Mouse (Mus musculus): Measurements from ENCODE around the gene Macf1. TPM values are rescaled to one million over a fixed set of nuclear protein-coding genes. Genes with fewer than 3 reads are reported as not detected.
A peak's percentile ranks its signal among the peaks of the same experiment; 100 is the strongest.
"Not testable (repeated sequence)": the region's sequence is repeated elsewhere in the genome, so short reads cannot be mapped to it uniquely, and the experiment has no call there.

Gene Macf1
- polyA plus RNA-seq, 1 experiment from 2014 or later = 67.3 TPM

DNA sequence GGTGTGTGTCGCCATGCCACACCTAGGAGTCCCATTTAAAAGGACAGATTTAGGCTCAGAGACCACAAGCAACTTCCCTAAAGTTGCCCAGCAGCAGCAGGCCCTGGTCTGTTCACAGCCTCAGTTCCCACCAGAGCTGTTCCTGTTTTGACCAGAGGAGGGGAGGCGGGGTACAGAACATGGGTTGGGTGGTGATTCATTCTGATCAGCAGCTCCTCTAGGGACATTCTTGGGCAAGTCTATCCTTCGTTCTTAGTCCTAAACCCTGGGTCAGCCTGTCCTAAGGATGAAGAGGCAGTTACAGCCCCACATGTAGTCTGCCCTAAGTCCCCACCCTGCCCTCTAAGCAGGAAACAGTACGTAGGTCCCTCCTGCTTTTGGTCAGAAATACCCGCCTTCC is 343.9 kb downstream of the Macf1 start:
- Histone ChIP-seq H3K27me3 (peaks cover 62% of the 10 kb centered on the region), H3K4me3 (no peak overlapping the region), H3K9ac (no peak overlapping the region), H3K9me3 (no peaks in the 10 kb centered on the region), H3K27ac (no peak overlapping the region), H3K36me3 (no peaks in the 10 kb centered on the region), H3K4me1 (replicated peaks) (peaks cover 17% of the 10 kb centered on the region), H3K4me2 (no peak overlapping the region)
- WGBS = 88% methylated on average over 5 of the region's 5 CpGs
- no peak for ATAC-seq (ENCODE audit: low FRiP score)

- 75% methylated on average over 4 of the region's 4 CpGs for WGBS
- Histone ChIP-seq H3K27me3 (peaks cover 39% of the 10 kb centered on the region), H3K4me2 (no peak overlapping the region), H3K4me3 (no peak overlapping the region), H3K27ac (no peak overlapping the region), H3K36me3 (no peaks in the 10 kb centered on the region), H3K9ac (no peak overlapping the region), H3K9me3 (no peaks in the 10 kb centered on the region), H3K4me1 (replicated peaks) (peaks cover 7% of the 10 kb centered on the region)
- ATAC-seq (ENCODE audit: low FRiP score) = no peak
Measured at GRCm38 (mm10) chr4:123337693-123338092, 346.5 kb downstream of the Macf1 start.

- Histone ChIP-seq H3K36me3 (no peaks in the 10 kb centered on the region), H3K4me3 (no peak overlapping the region), H3K4me2 (no peak overlapping the region), H3K9me3 (no peaks in the 10 kb centered on the region), H3K27me3 (peaks cover 22% of the 10 kb centered on the region), H3K9ac (no peak overlapping the region), H3K27ac (no peak overlapping the region), H3K4me1 (replicated peaks) (no peaks in the 10 kb centered on the region)
- 65% methylated on average over 14 of the region's 14 CpGs for whole genome bisulfite sequencing
- ATAC-seq (ENCODE audit: low FRiP score) = no peak
Measured at GRCm38 (mm10) chr4:123335796-123336585, 348.2 kb downstream of the Macf1 start.

- not testable (repeated sequence) for H3K27ac ChIP-seq; H3K4me2 ChIP-seq; H3K4me3 ChIP-seq; H3K4me1 ChIP-seq (replicated peaks); H3K36me3 ChIP-seq; ATAC-seq (ENCODE audit: low FRiP score); H3K9ac ChIP-seq; H3K9me3 ChIP-seq
- H3K27me3 ChIP-seq = peaks cover 14% of the 10 kb centered on the region
- WGBS = 68% methylated on average over 10 of the region's 10 CpGs
Measured at GRCm38 (mm10) chr4:123335244-123335643, 348.9 kb downstream of the Macf1 start.

- H3K9me3 ChIP-seq = no peaks in the 10 kb centered on the region
- H3K4me1 ChIP-seq (replicated peaks) = no peaks in the 10 kb centered on the region
- no peak for ATAC-seq (ENCODE audit: low FRiP score)
- H3K4me2 ChIP-seq = no peak overlapping the region
- peaks cover 11% of the 10 kb centered on the region; the same call in 1 of the 2 replicates for H3K27me3 ChIP-seq
- no peak overlapping the region for H3K4me3 ChIP-seq
- 73% methylated on average over 3 of the region's 3 CpGs for WGBS
- no peaks in the 10 kb centered on the region for H3K36me3 ChIP-seq
- no peak overlapping the region for H3K27ac ChIP-seq
- H3K9ac ChIP-seq = no peak overlapping the region
Measured at GRCm38 (mm10) chr4:123334177-123334576, 350.0 kb downstream of the Macf1 start.

- Histone ChIP-seq H3K9ac (no peak overlapping the region), H3K27ac (no peak overlapping the region), H3K27me3 (0 out of 2 replicates have a peak, but pooled peaks cover 8% of the 10 kb centered on the region), H3K9me3 (no peaks in the 10 kb centered on the region), H3K4me1 (replicated peaks) (no peaks in the 10 kb centered on the region), H3K36me3 (no peaks in the 10 kb centered on the region), H3K4me3 (no peak overlapping the region), H3K4me2 (no peak overlapping the region)
- WGBS = 93% methylated on average over 4 of the region's 4 CpGs
- no peak for ATAC-seq (ENCODE audit: low FRiP score)
Measured at GRCm38 (mm10) chr4:123333151-123333550, 351.0 kb downstream of the Macf1 start.

DNA sequence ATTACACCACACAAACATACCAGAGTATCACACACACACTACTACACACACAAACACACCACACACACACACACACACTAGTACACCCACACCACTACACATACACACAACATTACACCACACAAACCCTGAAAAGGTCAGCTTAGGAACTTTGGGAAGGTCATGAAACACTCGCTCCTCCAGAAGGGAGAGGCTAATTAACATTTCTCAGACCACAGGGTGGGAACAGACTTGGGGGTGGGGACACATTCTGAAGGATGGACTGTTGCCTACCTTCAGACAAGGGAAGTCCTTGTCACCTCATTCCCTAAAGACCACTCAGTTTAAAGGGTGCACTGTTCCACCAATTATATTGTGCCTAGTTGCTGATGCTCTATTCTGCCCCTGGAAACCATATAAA is 352.2 kb downstream of the Macf1 start:
- H3K36me3 ChIP-seq; H3K9me3 ChIP-seq; H3K27me3 ChIP-seq; H3K27ac ChIP-seq; ATAC-seq (ENCODE audit: low FRiP score); H3K9ac ChIP-seq; H3K4me3 ChIP-seq; H3K4me1 ChIP-seq (replicated peaks); H3K4me2 ChIP-seq: not testable (repeated sequence)
- WGBS = 53% methylated on average over 1 of the region's 1 CpGs

DNA sequence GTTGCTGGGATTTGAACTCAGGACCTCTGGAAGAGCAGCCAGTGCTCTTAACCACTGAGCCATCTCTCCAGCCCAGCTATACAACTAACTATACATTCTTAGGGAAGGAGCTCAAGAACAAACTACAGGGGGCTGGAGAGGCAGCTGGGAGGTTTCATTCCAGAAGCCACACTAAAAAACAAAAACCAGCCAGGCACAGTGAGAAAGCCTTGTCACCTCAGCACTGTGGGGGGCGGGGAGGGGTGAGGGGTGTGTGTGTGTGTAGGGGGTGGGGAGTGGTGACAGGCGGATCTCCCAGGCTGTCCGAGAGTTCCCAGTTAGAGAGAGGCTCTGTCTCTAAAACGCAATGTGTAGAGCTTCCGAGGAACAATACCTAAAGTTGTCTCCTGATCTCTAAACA is 352.8 kb downstream of the Macf1 start:
- no peak for ATAC-seq (ENCODE audit: low FRiP score)
- Histone ChIP-seq H3K4me1 (replicated peaks) (no peaks in the 10 kb centered on the region), H3K36me3 (no peaks in the 10 kb centered on the region), H3K9ac (no peak overlapping the region), H3K4me2 (no peak overlapping the region), H3K9me3 (no peaks in the 10 kb centered on the region), H3K4me3 (no peak overlapping the region), H3K27ac (no peak overlapping the region), H3K27me3 (0 out of 2 replicates have a peak, but pooled peaks cover 7% of the 10 kb centered on the region)
- 75% methylated on average over 5 of the region's 5 CpGs for WGBS

DNA sequence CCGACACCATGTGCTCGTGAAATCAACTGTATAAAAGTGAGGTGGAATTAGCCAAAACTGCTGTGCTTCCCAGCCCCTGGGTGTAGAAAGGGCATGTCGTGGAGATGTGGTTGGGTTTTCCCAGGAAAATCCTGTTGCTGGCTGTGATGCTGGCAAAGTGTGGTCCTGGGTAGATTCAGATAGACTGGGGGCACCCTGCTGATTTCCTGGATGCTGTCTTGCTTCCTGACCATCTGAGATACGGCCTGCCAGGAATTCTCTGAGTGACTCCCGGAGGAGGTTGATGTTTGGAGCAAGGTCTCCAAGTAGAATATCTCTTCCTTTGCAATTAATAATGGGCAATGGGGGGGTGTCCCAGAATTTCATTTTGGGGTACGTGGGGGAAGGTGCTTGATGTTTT is 355.2 kb downstream of the Macf1 start:
- H3K4me1 ChIP-seq (replicated peaks) = no peaks in the 10 kb centered on the region
- no peak overlapping the region for H3K9ac ChIP-seq
- H3K27ac ChIP-seq = no peak overlapping the region
- H3K9me3 ChIP-seq = no peaks in the 10 kb centered on the region
- H3K4me2 ChIP-seq = no peak overlapping the region
- H3K4me3 ChIP-seq = no peak overlapping the region
- no peaks in the 10 kb centered on the region for H3K36me3 ChIP-seq
- ATAC-seq (ENCODE audit: low FRiP score) = no peak
- 79% methylated on average over 6 of the region's 6 CpGs for WGBS
- H3K27me3 ChIP-seq = peaks cover 11% of the 10 kb centered on the region; the same call in 1 of the 2 replicates

GRCm38 (mm10) chr4:123327630-123328029 is 356.5 kb downstream of the Macf1 start:
- 46% methylated on average over 3 of the region's 3 CpGs for WGBS
- Histone ChIP-seq H3K4me3 (no peak overlapping the region), H3K4me1 (replicated peaks) (0 out of 2 replicates have a peak, but pooled peaks cover 5% of the 10 kb centered on the region), H3K36me3 (no peaks in the 10 kb centered on the region), H3K27me3 (peaks cover 23% of the 10 kb centered on the region), H3K9me3 (no peaks in the 10 kb centered on the region), H3K9ac (no peak overlapping the region), H3K27ac (no peak overlapping the region), H3K4me2 (no peak overlapping the region)
- ATAC-seq (ENCODE audit: low FRiP score) = no peak

DNA sequence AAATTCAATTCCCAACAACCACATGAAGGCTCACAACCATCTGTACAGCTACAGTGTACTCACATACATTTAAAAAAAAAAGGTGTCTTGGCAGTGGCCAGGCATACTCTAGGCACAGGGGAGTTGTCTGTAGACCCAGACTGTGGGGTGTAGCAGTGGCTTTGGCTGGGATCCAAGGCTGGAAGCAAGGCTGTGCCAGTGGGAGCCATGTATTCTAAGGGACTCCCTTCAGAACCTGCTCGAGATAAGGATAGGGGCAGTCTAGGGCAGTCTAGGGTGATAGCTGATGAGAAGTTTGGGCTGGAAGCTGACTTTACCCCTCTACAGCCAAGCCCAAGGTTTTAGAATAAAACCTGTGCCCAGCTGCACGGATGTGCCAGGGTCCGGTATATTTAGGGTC is 358.1 kb downstream of the Macf1 start:
- Histone ChIP-seq H3K27me3 (peaks cover 32% of the 10 kb centered on the region), H3K4me3 (no peak overlapping the region), H3K4me1 (replicated peaks) (0 out of 2 replicates have a peak, but pooled peaks cover 5% of the 10 kb centered on the region), H3K9me3 (no peaks in the 10 kb centered on the region), H3K4me2 (no peak overlapping the region), H3K27ac (no peak overlapping the region), H3K9ac (no peak overlapping the region), H3K36me3 (no peaks in the 10 kb centered on the region)
- WGBS = 80% methylated on average over 3 of the region's 3 CpGs
- no peak for ATAC-seq (ENCODE audit: low FRiP score)

DNA sequence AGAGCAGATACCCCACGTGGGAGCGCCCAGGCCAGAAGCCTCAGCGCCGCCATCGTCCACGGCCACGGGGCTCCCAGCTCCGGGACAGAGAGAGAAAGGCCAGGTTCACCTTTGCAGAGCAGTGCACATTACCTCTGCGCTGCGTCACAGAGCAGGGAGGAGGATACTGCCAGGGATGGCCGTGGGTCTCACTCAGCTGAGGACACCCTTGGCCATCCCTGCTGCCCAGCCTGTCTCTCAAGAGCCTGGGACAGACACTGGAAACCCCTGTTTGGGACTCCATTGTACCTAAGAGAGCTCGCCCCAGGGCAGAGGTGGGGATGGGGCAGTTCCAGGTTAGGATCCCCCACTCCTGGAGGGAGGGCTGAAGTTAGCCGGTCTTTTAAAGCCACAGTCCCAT is 360.6 kb downstream of the Macf1 start, which contains the start of gene Oxct2a:
TSS of gene Oxct2a (minus strand) at position 101 of the 400 bp plus-strand sequence.
- WGBS = 24% methylated on average over 13 of the region's 13 CpGs
- 0 out of 2 replicates have a peak, but pooled peaks have one; percentile 8 for ATAC-seq (ENCODE audit: low FRiP score)
- Histone ChIP-seq H3K4me3 (peak within 1 kb of the TSS; percentile 25), H3K9me3 (no peaks in the 10 kb centered on the region), H3K4me1 (replicated peaks) (0 out of 2 replicates have a peak, but pooled peaks cover 5% of the 10 kb centered on the region), H3K27ac (no peak within 1 kb of the TSS), H3K27me3 (peaks cover 32% of the 10 kb centered on the region), H3K9ac (no peak within 1 kb of the TSS), H3K36me3 (no peaks in the 10 kb centered on the region), H3K4me2 (peak within 1 kb of the TSS; percentile 50)

- WGBS = 13% methylated on average over 23 of the region's 38 CpGs
Measured at GRCm38 (mm10) chr4:123322910-123323309, 361.2 kb downstream of the Macf1 start.

More at GRCm38 (mm10) chr4:123322910-123323309, 361.2 kb downstream of the Macf1 start:
- not testable (repeated sequence) for H3K36me3 ChIP-seq; H3K9ac ChIP-seq; H3K9me3 ChIP-seq; H3K4me1 ChIP-seq (replicated peaks); H3K27ac ChIP-seq
- Histone ChIP-seq H3K4me3 (peak overlapping the region; percentile 25), H3K4me2 (peak overlapping the region; percentile 50), H3K27me3 (peaks cover 32% of the 10 kb centered on the region)
- peak; percentile 47 for ATAC-seq (ENCODE audit: low FRiP score)

Measured in hindbrain, embryonic 13.5 days (tissue).